Mouse (Mus musculus): ENCODE data around the gene Gm17651. TPM values are rescaled to one million over a fixed set of nuclear protein-coding genes. Genes with fewer than 3 reads are reported as not detected.

Gm17651 gene
- polyA plus RNA-seq, 1 experiment from 2014 or later, result not detected

DNA sequence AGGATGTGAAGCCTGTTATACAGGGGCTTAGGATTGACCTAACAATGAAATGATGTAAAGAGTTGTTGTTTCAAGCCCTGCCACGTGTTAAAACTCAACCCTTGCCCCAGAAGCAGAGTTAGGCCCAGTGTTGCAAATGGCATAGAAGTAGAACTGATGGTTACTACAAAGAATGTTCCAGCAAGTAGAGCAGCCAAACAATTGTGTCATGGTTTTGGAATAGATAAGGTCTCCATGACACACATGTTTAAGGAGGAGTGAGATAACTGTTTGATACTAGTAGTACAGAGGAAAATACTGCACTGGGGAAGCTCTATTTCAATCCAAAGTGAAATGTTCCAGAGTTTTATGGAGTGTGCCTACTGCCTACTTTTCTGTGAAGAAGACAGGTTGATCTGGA lies 26.0 kb downstream of the Gm17651 start:
- Histone ChIP-seq H3K27ac (replicated peaks) (no peak overlapping the region), H3K36me3 (replicated peaks) (no peaks in the 10 kb centered on the region), H3K4me3 (no peak overlapping the region), H3K9me3 (no peaks in the 10 kb centered on the region), H3K27me3 (replicated peaks; ENCODE audit: low read depth, poor library complexity, severe bottlenecking) (no peaks in the 10 kb centered on the region), H3K4me1 (no peaks in the 10 kb centered on the region)
- 41% methylated on average over 1 of the region's 1 CpGs for WGBS
- no peak for DNase-seq (ENCODE audit: low spot score)

DNA sequence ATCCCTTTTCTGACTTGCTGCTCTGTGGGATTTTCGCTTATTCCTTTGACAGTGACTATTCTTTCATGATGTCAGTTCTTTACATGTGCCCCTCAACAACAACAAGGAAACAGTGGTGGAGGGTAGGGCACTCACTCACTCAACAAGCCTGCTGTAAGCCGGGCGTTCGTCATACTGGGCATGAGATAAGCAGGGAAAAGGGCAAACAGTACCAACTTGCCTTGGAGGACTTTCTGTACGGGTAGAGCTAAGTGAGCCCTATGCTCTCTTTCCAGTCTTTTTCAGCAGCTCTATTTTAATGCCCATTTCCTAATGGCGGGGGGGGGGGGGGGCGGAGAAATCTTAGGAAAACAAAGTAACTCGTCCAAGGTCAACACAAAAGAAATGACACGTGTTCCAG lies 32.5 kb downstream of the Gm17651 start:
- 88% methylated on average over 9 of the region's 9 CpGs for WGBS
- H3K4me1 ChIP-seq, result no peaks in the 10 kb centered on the region
- no peaks in the 10 kb centered on the region for H3K27me3 ChIP-seq (replicated peaks; ENCODE audit: low read depth, poor library complexity, severe bottlenecking)
- no peaks in the 10 kb centered on the region for H3K9me3 ChIP-seq
- H3K4me3 ChIP-seq, result no peak overlapping the region
- no peaks in the 10 kb centered on the region for H3K36me3 ChIP-seq (replicated peaks)
- no peak overlapping the region for H3K27ac ChIP-seq (replicated peaks)
- no peak for DNase-seq (ENCODE audit: low spot score)

DNA sequence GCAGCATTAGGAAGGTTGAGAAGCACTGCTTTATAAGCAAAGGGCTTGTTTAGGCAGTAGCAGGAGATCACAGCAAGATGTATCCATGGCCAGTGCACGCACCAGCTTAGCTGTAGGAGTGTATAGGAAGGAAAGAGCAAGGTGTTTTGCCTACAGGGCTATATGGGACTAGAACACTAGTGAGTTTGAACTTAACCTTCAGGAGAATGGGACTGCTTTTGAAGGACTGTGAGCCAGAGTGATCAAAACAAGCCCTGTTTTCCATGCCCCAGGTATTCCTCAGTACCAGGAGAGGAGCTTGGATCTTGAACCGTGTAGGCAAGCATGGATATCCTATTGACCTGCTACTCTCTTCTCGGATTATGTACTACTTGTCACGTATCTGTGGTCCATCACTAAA lies 33.1 kb downstream of the Gm17651 start:
- no peak overlapping the region for H3K27ac ChIP-seq (replicated peaks)
- no peaks in the 10 kb centered on the region for H3K4me1 ChIP-seq
- H3K4me3 ChIP-seq, result no peak overlapping the region
- H3K9me3 ChIP-seq, result no peaks in the 10 kb centered on the region
- DNase-seq (ENCODE audit: low spot score), result no peak
- WGBS, result 91% methylated on average over 4 of the region's 4 CpGs
- H3K27me3 ChIP-seq (replicated peaks; ENCODE audit: low read depth, poor library complexity, severe bottlenecking), result no peaks in the 10 kb centered on the region
- no peaks in the 10 kb centered on the region for H3K36me3 ChIP-seq (replicated peaks)

DNA sequence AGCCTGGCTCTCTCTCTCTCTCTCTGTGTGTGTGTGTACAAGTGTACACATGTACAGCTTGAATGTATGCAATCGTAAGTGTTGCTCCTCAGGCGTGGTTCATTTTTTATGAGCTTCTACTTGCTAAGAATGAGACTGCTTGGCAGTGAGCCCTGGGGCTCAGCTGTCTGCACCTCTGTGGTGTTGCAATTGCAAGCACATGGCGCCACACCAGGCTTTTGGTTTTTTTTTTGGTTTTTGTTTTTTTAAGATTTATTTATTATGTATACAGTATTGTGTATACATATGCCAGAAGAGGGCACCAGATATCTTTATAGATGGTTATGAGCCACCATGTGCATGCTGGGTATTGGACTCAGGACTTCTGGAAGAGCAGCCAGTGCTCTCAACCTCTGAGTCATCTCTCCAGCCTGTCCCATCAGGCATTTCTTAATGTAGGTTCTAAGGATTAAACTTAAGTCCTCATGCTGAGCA lies 40.2 kb downstream of the Gm17651 start:
- Histone ChIP-seq H3K4me1 (no peaks in the 10 kb centered on the region), H3K4me3 (no peak overlapping the region), H3K27ac (replicated peaks) (no peak overlapping the region), H3K36me3 (replicated peaks) (no peaks in the 10 kb centered on the region), H3K27me3 (replicated peaks; ENCODE audit: low read depth, poor library complexity, severe bottlenecking) (peaks cover 7% of the 10 kb centered on the region), H3K9me3 (no peaks in the 10 kb centered on the region)
- DNase-seq (ENCODE audit: low spot score), result no peak
- WGBS, result 91% methylated on average over 3 of the region's 3 CpGs

DNA sequence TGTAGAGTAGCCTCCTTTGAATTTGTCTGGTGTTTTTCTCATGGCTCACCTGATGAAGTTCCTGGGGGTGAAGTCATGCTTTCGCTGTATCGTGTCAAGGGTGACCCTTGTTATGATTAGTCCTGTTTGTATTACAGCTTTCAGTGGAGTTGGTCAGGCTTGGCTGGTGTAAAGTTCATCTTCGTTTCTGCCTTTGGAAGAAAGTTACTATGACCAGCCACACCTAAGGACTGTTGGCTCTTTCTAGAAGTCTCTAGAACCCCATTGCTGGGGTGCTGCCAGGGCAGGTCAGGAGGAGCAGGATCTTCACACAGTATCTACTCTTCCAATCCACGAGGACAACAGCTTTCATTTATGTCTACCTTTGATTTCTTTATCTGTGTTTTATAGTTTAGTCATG lies 41.0 kb downstream of the Gm17651 start:
- Histone ChIP-seq H3K4me1 (peaks cover 6% of the 10 kb centered on the region), H3K27me3 (replicated peaks; ENCODE audit: low read depth, poor library complexity, severe bottlenecking) (peaks cover 7% of the 10 kb centered on the region), H3K36me3 (replicated peaks) (no peaks in the 10 kb centered on the region), H3K27ac (replicated peaks) (no peak overlapping the region), H3K4me3 (no peak overlapping the region), H3K9me3 (no peaks in the 10 kb centered on the region)
- WGBS, result 86% methylated on average over 4 of the region's 4 CpGs
- DNase-seq (ENCODE audit: low spot score), result no peak

DNA sequence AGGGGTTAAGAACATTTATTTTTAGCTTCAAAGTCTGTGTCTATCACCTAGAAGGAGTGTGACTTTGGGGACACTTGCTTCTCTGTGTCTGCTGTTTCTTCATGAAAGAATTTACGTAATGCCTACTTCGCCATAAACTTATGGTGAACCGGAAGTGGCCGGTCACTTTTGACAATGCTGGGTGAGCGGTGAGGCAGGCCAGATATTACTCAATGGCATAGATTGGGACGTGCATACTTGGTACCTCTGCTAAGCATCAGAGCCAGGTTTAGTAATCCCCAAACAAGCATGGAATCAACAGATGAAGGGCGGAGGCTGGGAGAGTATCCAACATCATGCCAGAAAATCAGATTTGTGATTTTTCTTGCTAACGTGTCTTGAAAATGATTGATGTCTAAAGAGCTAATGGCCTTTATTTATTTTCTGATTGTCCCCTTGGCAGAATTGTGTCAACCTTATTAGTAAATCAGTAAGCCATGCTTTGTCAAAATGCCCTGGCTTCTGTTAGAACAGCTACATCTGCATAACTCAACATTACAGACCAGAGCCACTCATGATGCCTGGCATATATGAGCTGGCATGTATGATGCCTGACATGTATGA lies 43.1 kb downstream of the Gm17651 start:
- Histone ChIP-seq H3K36me3 (replicated peaks) (no peaks in the 10 kb centered on the region), H3K4me1 (peaks cover 13% of the 10 kb centered on the region), H3K27me3 (replicated peaks; ENCODE audit: low read depth, poor library complexity, severe bottlenecking) (peaks cover 7% of the 10 kb centered on the region), H3K4me3 (no peak overlapping the region), H3K27ac (replicated peaks) (no peak overlapping the region), H3K9me3 (no peaks in the 10 kb centered on the region)
- WGBS, result 89% methylated on average over 8 of the region's 8 CpGs
- DNase-seq (ENCODE audit: low spot score), result no peak

DNA sequence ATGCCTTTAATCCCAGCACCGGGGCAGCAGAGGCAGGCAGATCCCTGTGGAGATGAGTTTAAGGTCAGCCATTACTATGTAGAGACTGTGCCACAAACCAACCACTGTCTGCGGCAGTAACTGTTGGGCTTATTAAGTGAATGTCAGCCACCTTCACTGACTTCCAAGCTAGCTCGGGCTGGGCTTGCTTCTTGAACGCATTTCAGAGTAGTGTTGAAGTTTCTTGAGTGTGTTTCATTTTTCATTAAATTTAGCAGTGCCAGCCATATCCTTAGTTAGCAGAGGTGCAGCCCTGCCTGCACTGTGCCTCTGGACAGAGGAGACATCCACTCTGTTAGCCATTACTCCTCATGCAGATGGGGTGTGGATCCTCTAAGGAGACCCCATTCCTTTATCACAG lies 43.7 kb downstream of the Gm17651 start:
- Histone ChIP-seq H3K4me3 (no peak overlapping the region), H3K9me3 (no peaks in the 10 kb centered on the region), H3K36me3 (replicated peaks) (no peaks in the 10 kb centered on the region), H3K27me3 (replicated peaks; ENCODE audit: low read depth, poor library complexity, severe bottlenecking) (peaks cover 7% of the 10 kb centered on the region), H3K4me1 (peaks cover 13% of the 10 kb centered on the region), H3K27ac (replicated peaks) (no peak overlapping the region)
- no peak for DNase-seq (ENCODE audit: low spot score)
- 92% methylated on average over 4 of the region's 4 CpGs for WGBS

DNA sequence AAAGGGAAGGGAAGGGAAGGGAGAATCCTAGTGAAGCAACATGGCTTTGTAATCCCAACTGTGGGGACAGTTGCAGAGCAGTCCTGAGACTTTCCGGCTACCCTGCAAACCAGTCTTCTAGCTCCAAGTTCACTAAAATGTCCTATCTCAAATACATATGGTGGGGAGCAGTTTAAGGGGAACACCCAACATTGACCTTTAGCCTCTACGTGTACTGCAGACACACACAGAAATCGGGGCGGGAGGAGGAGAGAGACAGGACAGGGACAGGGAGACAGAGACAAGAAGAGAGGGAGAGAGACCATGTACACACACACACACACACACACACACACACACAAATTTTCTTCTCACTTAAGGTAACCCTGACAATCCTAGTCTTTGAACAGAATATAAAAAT lies 44.6 kb downstream of the Gm17651 start:
- peaks cover 13% of the 10 kb centered on the region for H3K4me1 ChIP-seq

DNA sequence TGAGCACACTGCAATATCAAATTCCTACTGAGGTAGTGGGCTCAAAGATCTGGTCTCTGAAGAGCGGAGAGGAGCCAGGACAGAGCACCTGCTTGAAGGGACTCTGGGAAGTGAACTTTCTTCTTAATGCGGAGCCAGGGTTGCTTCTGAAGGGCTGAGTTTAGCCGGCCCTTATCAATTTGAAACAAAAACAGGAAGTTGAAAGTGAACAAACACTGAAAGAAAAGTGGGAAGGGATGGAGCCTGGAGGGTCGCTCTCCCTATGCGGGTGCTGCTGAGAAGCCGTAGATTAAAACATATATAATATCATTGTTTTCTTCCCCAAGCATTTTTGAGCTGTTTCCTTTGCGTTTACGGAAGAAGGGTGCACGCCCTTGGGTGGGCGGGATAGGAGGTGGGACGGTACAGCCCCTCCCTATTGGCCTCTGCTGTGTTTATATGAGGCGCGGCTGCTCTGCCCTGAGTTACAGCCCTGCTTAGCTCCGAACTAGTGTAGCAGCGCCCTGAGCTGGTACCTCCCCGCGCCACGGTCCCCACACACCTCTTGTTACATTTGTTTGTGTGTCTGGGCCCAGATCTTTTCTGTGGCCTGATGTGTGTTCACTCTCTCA lies 46.0 kb downstream of the Gm17651 start, which contains the start of gene Fmo5:
TSS of gene Fmo5 (plus strand) at position 414 of the 611 bp plus-strand sequence.
- no peaks in the 10 kb centered on the region for H3K9me3 ChIP-seq
- peak; percentile 52 for DNase-seq (ENCODE audit: low spot score)
- peak within 1 kb of the TSS; percentile 58 for H3K4me3 ChIP-seq
- peaks cover 7% of the 10 kb centered on the region for H3K27me3 ChIP-seq (replicated peaks; ENCODE audit: low read depth, poor library complexity, severe bottlenecking)
- peaks cover 13% of the 10 kb centered on the region for H3K4me1 ChIP-seq
- no peak within 1 kb of the TSS for H3K27ac ChIP-seq (replicated peaks)
- 3% methylated on average over 18 of the region's 18 CpGs for WGBS
- no peaks in the 10 kb centered on the region for H3K36me3 ChIP-seq (replicated peaks)

More for the DNA sequence above, 44.6 kb downstream of the Gm17651 start:
- peaks cover 7% of the 10 kb centered on the region for H3K27me3 ChIP-seq (replicated peaks; ENCODE audit: low read depth, poor library complexity, severe bottlenecking)
- H3K4me3 ChIP-seq, result no peak overlapping the region
- H3K9me3 ChIP-seq, result no peaks in the 10 kb centered on the region
- DNase-seq (ENCODE audit: low spot score), result no peak
- no peaks in the 10 kb centered on the region for H3K36me3 ChIP-seq (replicated peaks)
- WGBS, result 89% methylated on average over 4 of the region's 4 CpGs
- no peak overlapping the region for H3K27ac ChIP-seq (replicated peaks)

DNA sequence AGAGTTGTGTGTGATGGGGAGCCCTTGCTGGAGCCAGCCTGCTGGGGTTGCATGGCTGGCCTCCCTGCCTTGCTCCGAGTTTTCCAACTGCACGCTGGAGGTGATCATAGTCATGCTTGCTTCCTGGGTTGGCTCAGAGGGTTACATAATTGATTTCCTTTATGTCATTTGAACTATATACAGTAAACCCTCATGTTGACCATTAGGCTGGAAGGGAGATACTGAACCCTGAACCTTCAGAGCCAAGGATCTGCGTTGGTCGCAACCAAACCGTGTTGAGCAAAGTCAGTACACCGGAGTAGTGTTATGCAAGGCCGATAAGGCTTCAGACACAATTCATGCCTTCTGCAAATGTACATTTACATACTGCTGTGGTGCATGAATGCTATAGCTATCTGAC lies 46.6 kb downstream of the Gm17651 start:
- Histone ChIP-seq H3K4me3 (peak overlapping the region; percentile 58), H3K9me3 (no peaks in the 10 kb centered on the region), H3K27ac (replicated peaks) (no peak overlapping the region), H3K27me3 (replicated peaks; ENCODE audit: low read depth, poor library complexity, severe bottlenecking) (peaks cover 7% of the 10 kb centered on the region), H3K36me3 (replicated peaks) (no peaks in the 10 kb centered on the region), H3K4me1 (peaks cover 13% of the 10 kb centered on the region)
- 80% methylated on average over 7 of the region's 7 CpGs for WGBS
- DNase-seq (ENCODE audit: low spot score), result no peak

DNA sequence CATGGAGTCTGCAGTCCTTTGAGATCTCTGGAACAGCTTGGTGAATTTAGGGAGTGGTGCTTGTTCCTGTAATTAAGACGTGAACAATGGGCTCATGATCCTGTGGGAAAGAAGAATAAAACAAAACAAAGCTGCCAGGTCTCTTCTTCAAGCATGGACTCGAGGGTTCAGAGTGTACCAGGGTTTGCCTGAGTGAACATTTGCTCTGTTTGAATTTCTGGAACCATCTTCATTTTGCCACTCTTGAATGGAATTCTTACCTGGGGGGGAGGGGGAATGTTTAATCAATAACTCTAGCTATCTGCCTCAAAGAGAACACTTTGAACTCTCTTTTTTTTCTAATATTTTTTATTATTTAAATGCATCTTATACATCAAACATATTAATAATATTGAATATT lies 49.9 kb downstream of the Gm17651 start:
- 54% methylated on average over 2 of the region's 2 CpGs for WGBS

More for the DNA sequence above, 49.9 kb downstream of the Gm17651 start:
- Histone ChIP-seq H3K4me1 (peaks cover 13% of the 10 kb centered on the region), H3K9me3 (no peaks in the 10 kb centered on the region), H3K27ac (replicated peaks) (no peak overlapping the region), H3K27me3 (replicated peaks; ENCODE audit: low read depth, poor library complexity, severe bottlenecking) (peaks cover 4% of the 10 kb centered on the region), H3K36me3 (replicated peaks) (no peaks in the 10 kb centered on the region), H3K4me3 (no peak overlapping the region)
- no peak for DNase-seq (ENCODE audit: low spot score)
